Mouse (Mus musculus) kidney, postnatal 0 days (tissue): ENCODE measurements around the gene Iffo1. TPM values are rescaled to one million over a fixed set of nuclear protein-coding genes. Genes with fewer than 3 reads are reported as not detected.
A peak's percentile ranks its signal among the peaks of the same experiment; 100 is the strongest.

Experiments
- ATAC-seq: fragments of 200-750 bp; cut with Nextera tagmentation; replicated peaks from 2 replicates; pipeline ENCODE4 v1.8.0; 2017; ENCODE audit warnings: low read depth, moderate number of reproducible peaks, moderate TSS enrichment, moderate library complexity; ENCODE audit not compliant: low FRiP score
- DNase-seq: peaks from one replicate; pipeline ENCODE4 v3.0.0-alpha.2; 2016; ENCODE audit warnings: low spot score
- H3K27ac ChIP-seq: fragments of 300-500 bp; sonication (generic); 2 replicates; pipeline ENCODE4 v1.5.1; 2014; ENCODE audit warnings: mild to moderate bottlenecking
- H3K27me3 ChIP-seq: fragments of 300-500 bp; sonication (generic); 2 replicates; pipeline ENCODE4 v1.6.1; 2014; ENCODE audit warnings: low read length, mixed read lengths; ENCODE audit not compliant: insufficient read depth
- H3K36me3 ChIP-seq: fragments of 300-500 bp; sonication (generic); 2 replicates; pipeline ENCODE4 v1.6.1; 2014; ENCODE audit warnings: low read length, mixed read lengths; ENCODE audit not compliant: insufficient read depth
- H3K4me1 ChIP-seq: fragments of 300-500 bp; sonication (generic); replicated peaks from 2 replicates; pipeline ENCODE4 v1.6.1; 2014; ENCODE audit warnings: antibody characterized with exemption, low read length, mixed read lengths; ENCODE audit not compliant: insufficient read depth
- H3K4me2 ChIP-seq: fragments of 300-500 bp; sonication (generic); 2 replicates; pipeline ENCODE4 v1.6.1; 2014; ENCODE audit warnings: mild to moderate bottlenecking, low read length, moderate library complexity, mixed read lengths
- H3K4me3 ChIP-seq: fragments of 300-500 bp; sonication (generic); replicated peaks from 2 replicates; pipeline ENCODE4 v1.5.1; 2014; ENCODE audit warnings: low read depth, low read length
- H3K9ac ChIP-seq: fragments of 300-500 bp; sonication (generic); 2 replicates; pipeline ENCODE4 v1.6.1; 2014; ENCODE audit warnings: low read depth, low read length
- H3K9me3 ChIP-seq: fragments of 300-500 bp; sonication (generic); replicated peaks from 2 replicates; pipeline ENCODE4 v1.6.1; 2016; ENCODE audit warnings: low read length, inconsistent platforms, mixed read lengths
- CTCF ChIP-seq: IDR thresholded peaks from 2 replicates; pipeline ENCODE4 v1.5.1; 2016; ENCODE audit warnings: antibody characterized with exemption, low read depth, mild to moderate bottlenecking, moderate library complexity
- WGBS: fragments of 180-500 bp; shearing (Covaris S2); extraction: QIAGEN DNeasy Blood & Tissue Kit; methylation state at CpG from one replicate; pipeline ENCODE4 v1.1.7; 2014; 5-methylcytosine and 5-hydroxymethylcytosine counted together
- polyA plus RNA-seq: library from polyadenylated mRNA; unstranded; fragments of >200 nt; fragmentation: Nextera tagmentation; extraction: Ambion mirVana; gene quantifications from 2 replicates; pipeline ENCODE4 v1.2.1, GENCODE M21; 2015

Gene Iffo1
- polyA plus RNA-seq, result 8.1 and 8.7 TPM in 2 replicates

GRCm38 (mm10) chr6:125145001-125145400 lies at the start of gene Iffo1:
Iffo1 (plus strand) TSS chr6:125145241.
- WGBS, result 2% methylated on average over 16 of the region's 16 CpGs
- Histone ChIP-seq H3K4me1 (peaks cover 34% of the 10 kb centered on the region), H3K9me3 (no peaks in the 10 kb centered on the region), H3K4me3 (peak within 1 kb of the TSS; percentile 50), H3K27me3 (no peaks in the 10 kb centered on the region), H3K9ac (peak within 1 kb of the TSS; percentile 68), H3K36me3 (peaks cover 17% of the 10 kb centered on the region), H3K27ac (peak within 1 kb of the TSS; percentile 81), H3K4me2 (peak within 1 kb of the TSS; percentile 89)
- peak; percentile 98 for DNase-seq
- peak; percentile 87 for ATAC-seq
- peak; percentile 64 for TF ChIP-seq CTCF

GRCm38 (mm10) chr6:125095391-125096278 lies 49.4 kb upstream of the Iffo1 start, which contains the start of gene Chd4:
Chd4 (plus strand) TSS chr6:125095981.
- no peak for TF ChIP-seq CTCF
- Histone ChIP-seq H3K9ac (peak within 1 kb of the TSS; percentile 96), H3K4me2 (peak within 1 kb of the TSS; percentile 85), H3K9me3 (no peaks in the 10 kb centered on the region), H3K27me3 (no peaks in the 10 kb centered on the region), H3K36me3 (peaks cover 15% of the 10 kb centered on the region), H3K4me3 (peak within 1 kb of the TSS; percentile 99), H3K27ac (peak within 1 kb of the TSS; percentile 98), H3K4me1 (peaks cover 31% of the 10 kb centered on the region)
- peak; percentile 96 for DNase-seq
- 2% methylated on average over 31 of the region's 45 CpGs for WGBS
- peak; percentile 64 for ATAC-seq

- H3K27ac ChIP-seq, result peak overlapping the region; percentile 98
- no peaks in the 10 kb centered on the region for H3K27me3 ChIP-seq
- H3K9ac ChIP-seq, result peak overlapping the region; percentile 96
- no peaks in the 10 kb centered on the region for H3K9me3 ChIP-seq
- H3K4me1 ChIP-seq, result peaks cover 28% of the 10 kb centered on the region
- H3K36me3 ChIP-seq, result peaks cover 21% of the 10 kb centered on the region
- no peak; the same call in 1 of the 2 replicates for ATAC-seq
- 0% methylated on average over 24 of the region's 32 CpGs for WGBS
- no peak for TF ChIP-seq CTCF
- no peak for DNase-seq
- peak overlapping the region; percentile 85 for H3K4me2 ChIP-seq
- H3K4me3 ChIP-seq, result peak overlapping the region; percentile 99
Observed at GRCm38 (mm10) chr6:125096279-125096596, 48.8 kb upstream of the Iffo1 start.

- WGBS, result under 1% methylated on average over 42 of the region's 44 CpGs
- H3K27ac ChIP-seq, result peak overlapping the region; percentile 98
- 0 out of 2 replicates have a peak, but pooled peaks have one; percentile 2 for TF ChIP-seq CTCF
Observed at GRCm38 (mm10) chr6:125096597-125097345, 48.3 kb upstream of the Iffo1 start.

GRCm38 (mm10) chr6:125097346-125097689 lies 47.7 kb upstream of the Iffo1 start:
- WGBS, result 0% methylated on average over 12 of the region's 12 CpGs
- TF ChIP-seq CTCF, result no peak
- ATAC-seq (peak; percentile 7), DNase-seq (no peak)
- H3K4me1 ChIP-seq, result peaks cover 28% of the 10 kb centered on the region
- H3K27me3 ChIP-seq, result no peaks in the 10 kb centered on the region
- peaks cover 32% of the 10 kb centered on the region for H3K36me3 ChIP-seq
- no peaks in the 10 kb centered on the region for H3K9me3 ChIP-seq
- H3K4me3 ChIP-seq, result peak overlapping the region; percentile 99
- peak overlapping the region; percentile 85 for H3K4me2 ChIP-seq
- H3K27ac ChIP-seq, result peak overlapping the region; percentile 98
- peak overlapping the region; percentile 96 for H3K9ac ChIP-seq

More at GRCm38 (mm10) chr6:125096597-125097345, 48.3 kb upstream of the Iffo1 start:
- peak overlapping the region; percentile 96 for H3K9ac ChIP-seq
- peak overlapping the region; percentile 85 for H3K4me2 ChIP-seq
- ATAC-seq (peak; percentile 85), DNase-seq (peak; percentile 86)
- H3K4me1 ChIP-seq, result peaks cover 28% of the 10 kb centered on the region
- no peaks in the 10 kb centered on the region for H3K9me3 ChIP-seq
- H3K36me3 ChIP-seq, result peaks cover 26% of the 10 kb centered on the region
- peak overlapping the region; percentile 99 for H3K4me3 ChIP-seq
- H3K27me3 ChIP-seq, result no peaks in the 10 kb centered on the region

GRCm38 (mm10) chr6:125097951-125098350 lies 47.1 kb upstream of the Iffo1 start:
- H3K27me3 ChIP-seq, result no peaks in the 10 kb centered on the region
- DNase-seq, result no peak
- peak overlapping the region; percentile 99 for H3K4me3 ChIP-seq
- peak overlapping the region; percentile 85 for H3K4me2 ChIP-seq
- peak overlapping the region; percentile 98; the same call in 1 of the 2 replicates for H3K27ac ChIP-seq
- peak overlapping the region; percentile 96 for H3K9ac ChIP-seq
- no peak for TF ChIP-seq CTCF
- H3K4me1 ChIP-seq, result peaks cover 28% of the 10 kb centered on the region
- ATAC-seq, result no peak
- H3K36me3 ChIP-seq, result peaks cover 38% of the 10 kb centered on the region
- H3K9me3 ChIP-seq, result no peaks in the 10 kb centered on the region
- WGBS, result 20% methylated on average over 8 of the region's 8 CpGs
